Mouse (Mus musculus) kidney, adult 2 months (tissue): ENCODE data around the gene Rack1.
"Not testable (repeated sequence)": the region's sequence is repeated elsewhere in the genome, so short reads cannot be mapped to it uniquely, and the experiment has no call there.

Experiments
- CTCF ChIP-seq: fragments of 200-500 bp; conservative IDR thresholded peaks from 2 replicates; pipeline ENCODE4 v1.5.1; 2011; ENCODE audit warnings: low read depth, mild to moderate bottlenecking, control low read depth, low read length, moderate library complexity, mixed read lengths; ENCODE audit not compliant: insufficient read depth, insufficient read length
- POLR2A ChIP-seq: fragments of 200-500 bp; IDR thresholded peaks from one replicate; pipeline ENCODE4 v1.6.1; 2011; ENCODE audit warnings: low read depth, low read length, control low read depth

DNA sequence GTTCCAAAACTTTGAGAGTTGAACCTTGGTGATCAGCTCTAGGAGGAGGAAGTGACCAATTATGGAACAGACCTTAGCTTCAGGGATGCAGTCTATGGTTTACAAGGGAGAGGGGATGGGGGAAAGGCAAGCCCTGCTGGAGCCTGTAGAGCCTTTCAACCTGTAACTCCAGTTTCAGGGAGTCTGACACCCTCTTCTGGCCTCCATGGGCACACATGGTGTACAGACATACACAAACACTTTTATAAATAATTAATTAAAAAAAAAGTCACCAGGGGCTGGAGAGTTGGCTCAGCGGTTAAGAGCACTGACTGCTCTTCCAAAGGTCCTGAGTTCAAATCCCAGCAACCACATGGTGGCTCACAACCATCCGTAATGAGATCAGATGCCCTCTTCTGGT, 46.2 kb downstream of the Rack1 start:
- TF ChIP-seq POLR2A, CTCF: not testable (repeated sequence)
